In the genomic region with DNA sequence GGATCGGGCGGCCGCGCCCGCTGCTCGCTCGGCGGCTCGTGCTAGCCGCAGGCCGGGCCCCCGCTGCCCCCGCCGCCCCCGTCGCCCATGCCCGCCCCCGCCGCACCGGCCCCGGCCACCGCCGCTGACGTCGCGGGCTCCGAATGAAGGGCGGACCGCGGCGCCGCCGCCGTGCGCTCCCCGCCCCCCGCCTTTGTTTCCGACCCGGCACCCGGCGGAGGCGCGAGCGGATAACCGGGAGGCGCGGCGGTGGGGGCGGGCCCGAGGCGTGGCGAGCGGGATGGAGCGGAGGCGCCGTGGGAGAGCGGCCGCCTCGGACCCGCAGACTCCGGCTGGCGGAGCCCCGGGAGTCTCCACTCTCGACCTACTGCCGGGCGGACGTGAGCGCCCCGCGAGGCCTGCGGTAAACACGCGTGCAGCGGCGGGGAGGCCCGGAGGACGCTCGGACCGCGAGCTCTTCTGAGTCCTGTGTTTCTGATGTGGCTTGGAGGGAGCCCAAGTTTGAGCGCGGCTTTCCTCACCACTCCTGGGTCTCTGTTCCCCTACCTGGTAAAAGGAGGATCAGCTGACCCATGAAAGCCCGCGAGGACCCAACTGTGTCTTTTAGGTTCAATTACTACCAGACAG, we compare ENCODE assay signal across 8 mouse cellular contexts. TPM values are rescaled to one million over a fixed set of nuclear protein-coding genes. Genes with fewer than 3 reads are reported as not detected.
DNase-seq lines count a peak whose midpoint lies in the region; ATAC-seq and TF ChIP-seq lines count a peak whose summit lies in the region.

Gene Plekho1 (minus strand): TSS at position 200 of the 627 bp plus-strand sequence.

- no peaks in the 10 kb centered on the region for H3K9me3 ChIP-seq in forebrain, embryonic 11.5 days (ENCODE audit: control insufficient read depth, low read length)
- no peaks in the 10 kb centered on the region for H3K9me3 ChIP-seq in heart, postnatal 0 days (replicated peaks; ENCODE audit: control insufficient read depth, low read length)
- no peaks in the 10 kb centered on the region for H3K9me3 ChIP-seq in lung, embryonic 14.5 days (ENCODE audit: low read depth, low read length)

- H3K4me1 ChIP-seq in bone marrow, adult 2 months (ENCODE audit: control insufficient read depth, insufficient read depth, low read length), result peaks cover 5% of the 10 kb centered on the region
- H3K4me1 ChIP-seq in forebrain, embryonic 11.5 days (replicated peaks; ENCODE audit: control insufficient read depth, insufficient read depth, low read length), result peaks cover 27% of the 10 kb centered on the region
- H3K4me1 ChIP-seq in heart, postnatal 0 days (ENCODE audit: control insufficient read depth, insufficient read depth), result peaks cover 60% of the 10 kb centered on the region
- H3K4me1 ChIP-seq in lung, embryonic 14.5 days (ENCODE audit: insufficient read depth), result peaks cover 10% of the 10 kb centered on the region
- peaks cover 46% of the 10 kb centered on the region for H3K4me1 ChIP-seq in olfactory bulb, adult 2 months (ENCODE audit: control insufficient read depth, insufficient read depth, low read length)

- peaks cover 4% of the 10 kb centered on the region; the same call in 1 of the 2 replicates for H3K36me3 ChIP-seq in forebrain, embryonic 11.5 days (ENCODE audit: control insufficient read depth, insufficient read depth, low read length)
- peaks cover 14% of the 10 kb centered on the region for H3K36me3 ChIP-seq in heart, postnatal 0 days (replicated peaks; ENCODE audit: control insufficient read depth, insufficient read depth, low read length)
- peaks cover 20% of the 10 kb centered on the region for H3K36me3 ChIP-seq in lung, embryonic 14.5 days (ENCODE audit: insufficient read depth)

- peak; percentile 77 for ATAC-seq in forebrain, embryonic 11.5 days (replicated peaks; ENCODE audit: low FRiP score)
- peak; percentile 33 for ATAC-seq in heart, postnatal 0 days (ENCODE audit: insufficient read depth, low read depth)
- ATAC-seq in lung, embryonic 14.5 days (ENCODE audit: insufficient read depth), result peak; percentile 68

- no peak for TF ChIP-seq CTCF in bone marrow, adult 2 months (IDR thresholded peaks at IDR 0.05; ENCODE audit: control insufficient read depth, insufficient read depth, low read length)
- no peak for TF ChIP-seq CTCF in heart, postnatal 0 days (IDR thresholded peaks at IDR 0.05; ENCODE audit: low read depth)
- TF ChIP-seq CTCF in lung, embryonic 14.5 days (IDR thresholded peaks at IDR 0.05; ENCODE audit: low read depth), result peak; percentile 8; the same call in 1 of the 2 replicates
- no peak for TF ChIP-seq CTCF in olfactory bulb, adult 2 months (IDR thresholded peaks at IDR 0.05; ENCODE audit: insufficient read depth, low read depth, low read length)

- no peaks in the 10 kb centered on the region for H3K27me3 ChIP-seq in forebrain, embryonic 11.5 days (ENCODE audit: control insufficient read depth, insufficient read depth, low read length)
- no peaks in the 10 kb centered on the region for H3K27me3 ChIP-seq in heart, postnatal 0 days (ENCODE audit: control insufficient read depth, insufficient read depth, low read length)
- H3K27me3 ChIP-seq in lung, embryonic 14.5 days (ENCODE audit: insufficient read depth, low read length), result no peaks in the 10 kb centered on the region

- no peak for TF ChIP-seq POLR2A in bone marrow, adult 2 months (IDR thresholded peaks at IDR 0.05; ENCODE audit: borderline replicate concordance, control insufficient read depth, low read depth, low read length)
- peak; percentile 67; the same call in 1 of the 2 replicates for TF ChIP-seq POLR2A in olfactory bulb, adult 2 months (IDR thresholded peaks at IDR 0.05; ENCODE audit: insufficient read depth, low read depth, low read length)

- H3K4me2 ChIP-seq in forebrain, embryonic 11.5 days (ENCODE audit: low read depth, low read length, severe bottlenecking), result peak within 1 kb of the TSS; percentile 75
- H3K4me2 ChIP-seq in heart, postnatal 0 days (ENCODE audit: low read depth, low read length), result peak within 1 kb of the TSS; percentile 74
- H3K4me2 ChIP-seq in lung, embryonic 14.5 days, result peak within 1 kb of the TSS; percentile 73

- WGBS in bone marrow, adult 2 months, result under 1% methylated on average over 78 of the region's 84 CpGs
- WGBS in forebrain, embryonic 11.5 days, result under 1% methylated on average over 66 of the region's 84 CpGs
- 2% methylated on average over 35 of the region's 84 CpGs for WGBS in heart, postnatal 0 days
- WGBS in lung, embryonic 14.5 days, result under 1% methylated on average over 72 of the region's 84 CpGs
- under 1% methylated on average over 82 of the region's 84 CpGs for WGBS in olfactory bulb, adult 2 months

- peak within 1 kb of the TSS; percentile 74 for H3K4me3 ChIP-seq in bone marrow, adult 2 months (replicated peaks; ENCODE audit: control insufficient read depth, low read depth, low read length)
- peak within 1 kb of the TSS; percentile 83 for H3K4me3 ChIP-seq in forebrain, embryonic 11.5 days (ENCODE audit: low read depth, low read length)
- peak within 1 kb of the TSS; percentile 77 for H3K4me3 ChIP-seq in heart, postnatal 0 days (ENCODE audit: low read depth, low read length)
- H3K4me3 ChIP-seq in lung, embryonic 14.5 days (ENCODE audit: low read depth, low read length), result peak within 1 kb of the TSS; percentile 73
- H3K4me3 ChIP-seq in olfactory bulb, adult 2 months (ENCODE audit: insufficient read depth, low read depth, low read length), result peak within 1 kb of the TSS; percentile 59

- peak; percentile 19 to 29 for DNase-seq in CD8-positive naive resting alpha-beta T cell, adult 2 months (ENCODE audit: low read depth in 2 of 2, low spot score in 2 of 2)
- peak; percentile 86 for DNase-seq in forebrain, embryonic 11.5 days (ENCODE audit: low spot score)
- peak; percentile 39 for DNase-seq in heart, postnatal 0 days (ENCODE audit: low spot score)
- DNase-seq in kidney, postnatal 36 days, result peak; percentile 62 to 87
- peak; percentile 74 for DNase-seq in lung, embryonic 14.5 days
- DNase-seq in thymus, postnatal 36 days, result peak; percentile 61 to 69

- H3K9ac ChIP-seq in forebrain, embryonic 11.5 days (ENCODE audit: low read length), result peak within 1 kb of the TSS; percentile 98
- H3K9ac ChIP-seq in heart, postnatal 0 days (replicated peaks; ENCODE audit: low read depth, low read length), result peak within 1 kb of the TSS; percentile 93
- H3K9ac ChIP-seq in lung, embryonic 14.5 days, result peak within 1 kb of the TSS; percentile 92

- TF ChIP-seq EP300 in heart, postnatal 0 days (IDR thresholded peaks at IDR 0.05; ENCODE audit: low read depth), result no peak

- H3K27ac ChIP-seq in bone marrow, adult 2 months (ENCODE audit: control insufficient read depth, insufficient read depth, low read depth, low read length, poor library complexity), result peak within 1 kb of the TSS; percentile 88
- H3K27ac ChIP-seq in forebrain, embryonic 11.5 days (ENCODE audit: low read depth, low read length), result peak within 1 kb of the TSS; percentile 95
- H3K27ac ChIP-seq in heart, postnatal 0 days (ENCODE audit: low read depth), result peak within 1 kb of the TSS; percentile 97
- peak within 1 kb of the TSS; percentile 98 for H3K27ac ChIP-seq in lung, embryonic 14.5 days (ENCODE audit: low read depth)
- peak within 1 kb of the TSS; percentile 96 for H3K27ac ChIP-seq in olfactory bulb, adult 2 months (ENCODE audit: insufficient read depth, low read depth, low read length)

RNA-seq across cellular contexts. Expression of gene Plekho1, which starts in this region (rescaled TPM):
- 36.1 and 59.2 TPM in 2 replicates for polyA plus RNA-seq in bone marrow, adult 2 months (2011; ENCODE audit: insufficient read depth, insufficient read length, low replicate concordance, missing spikeins)
- polyA plus RNA-seq in forebrain, embryonic 11.5 days (2014; fragmentation: Nextera tagmentation; extraction: Ambion mirVana), result 82.5 and 85.6 TPM in 2 replicates
- 116 and 138 TPM in 2 replicates for total RNA-seq in heart, postnatal 0 days (2014; rRNA removed; ENCODE audit: low replicate concordance)
- polyA plus RNA-seq in heart, postnatal 0 days (2015; fragmentation: Nextera tagmentation; extraction: Ambion mirVana), result 74.9 and 94.8 TPM in 2 replicates
- polyA plus RNA-seq in lung, embryonic 14.5 days (2014; fragmentation: Nextera tagmentation; extraction: Ambion mirVana), result 36.7 and 37.0 TPM in 2 replicates
- polyA plus RNA-seq in olfactory bulb, adult 2 months (2012; ENCODE audit: insufficient read depth, insufficient read length, low replicate concordance, missing spikeins), result not detected in 2 replicates

Comparison
In these comparisons a context has a peak if more than half of its experiments do, and no peak if none do; other contexts are left out.
1. Peak in every context shown above with its lines: DNase-seq, ATAC-seq, H3K4me3 ChIP-seq and H3K27ac ChIP-seq.
2. DNase-seq: peak in every context shown above with its lines; median percentile 86 in forebrain, embryonic 11.5 days; 74 in kidney, postnatal 36 days; 74 in lung, embryonic 14.5 days; 65 in thymus, postnatal 36 days; 39 in heart, postnatal 0 days; 24 in CD8-positive naive resting alpha-beta T cell, adult 2 months.